Mouse (Mus musculus): ENCODE measurements at regions not wholly inside any gene's neighbourhood (a gene's known extent, or its start where the extent isn't known, plus 50 kb on each side); places are given as distances from the start of the nearest gene placed in this dataset.

DNA sequence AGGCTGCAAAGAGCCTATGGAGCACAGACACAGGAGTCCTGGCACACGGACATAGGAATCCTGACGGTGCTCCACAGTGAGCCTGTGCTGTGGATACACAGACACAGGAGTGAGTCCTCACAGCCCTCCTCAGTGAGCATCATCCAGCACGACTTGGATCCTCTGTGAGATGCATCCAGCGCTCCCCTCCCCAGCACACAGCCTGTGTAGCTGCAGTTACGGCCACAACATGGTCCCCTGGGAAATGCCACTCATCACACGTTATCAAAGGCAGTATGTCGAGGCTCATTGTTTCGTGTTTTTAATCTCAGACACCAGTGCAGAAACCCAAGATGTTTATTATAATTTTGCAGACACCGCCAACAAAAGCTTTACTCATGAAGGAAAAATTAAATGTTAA, 87.1 kb upstream of the Topaz1 start:
- TF ChIP-seq POLR2A (IDR thresholded peaks at IDR 0.05; ENCODE audit: borderline replicate concordance, insufficient read depth, low read length) (no peak), CTCF (IDR thresholded peaks at IDR 0.05; ENCODE audit: borderline replicate concordance, insufficient read depth, low read depth, low read length) (no peak)

All from cerebellum, adult 2 months (tissue).